Mouse (Mus musculus): ENCODE measurements around the gene Pdik1l. TPM values are rescaled to one million over a fixed set of nuclear protein-coding genes. Genes with fewer than 3 reads are reported as not detected.
A peak's percentile ranks its signal among the peaks of the same experiment; 100 is the strongest.

Gene Pdik1l
- polyA plus RNA-seq, 1 experiment from 2014 or later: 13.5 TPM

- ATAC-seq (ENCODE audit: insufficient number of reproducible peaks, insufficient read depth, low FRiP score, low read depth): no peak
- Histone ChIP-seq H3K4me2 (ENCODE audit: low read length) (peak overlapping the region; percentile 70), H3K36me3 (ENCODE audit: control insufficient read depth, insufficient read depth, low read length) (peaks cover 74% of the 10 kb centered on the region), H3K27ac (replicated peaks in 1 of 2; ENCODE audit: control insufficient read depth in 1 of 2, insufficient read depth in 1 of 2, low read depth in 2 of 2, low read length in 2 of 2) (peak overlapping the region; percentile 13 to 58; a peak in 3 of 4 replicates), H3K9ac (ENCODE audit: low read length) (peak overlapping the region; percentile 60; the same call in 1 of the 2 replicates), H3K9me3 (ENCODE audit: control insufficient read depth, low read length) (no peaks in the 10 kb centered on the region), H3K4me3 (ENCODE audit: control insufficient read depth in 1 of 2, insufficient read depth in 1 of 2, low read depth in 1 of 2, low read length in 2 of 2) (no peak overlapping the region), H3K4me1 (ENCODE audit: control insufficient read depth in 2 of 2, insufficient read depth in 2 of 2, low read length in 2 of 2) (peaks cover 19 to 40% of the 10 kb centered on the region in 2 experiments), H3K27me3 (ENCODE audit: control insufficient read depth, insufficient read depth, low read length) (no peaks in the 10 kb centered on the region)
- WGBS: 51% methylated on average over 5 of the region's 5 CpGs
Observed at GRCm38 (mm10) chr4:134319674-134320073, 32.0 kb upstream of the Pdik1l start.

GRCm38 (mm10) chr4:134319074-134319473 lies 31.4 kb upstream of the Pdik1l start:
- Histone ChIP-seq H3K4me3 (ENCODE audit: control insufficient read depth in 1 of 2, insufficient read depth in 1 of 2, low read depth in 1 of 2, low read length in 2 of 2) (peak overlapping the region in 1 of 2 experiments; percentile 48; a peak in 1 of 4 replicates), H3K4me1 (ENCODE audit: control insufficient read depth in 2 of 2, insufficient read depth in 2 of 2, low read length in 2 of 2) (peaks cover 22 to 40% of the 10 kb centered on the region in 2 experiments), H3K9me3 (ENCODE audit: control insufficient read depth, low read length) (no peaks in the 10 kb centered on the region), H3K27me3 (ENCODE audit: control insufficient read depth, insufficient read depth, low read length) (no peaks in the 10 kb centered on the region), H3K27ac (replicated peaks in 1 of 2; ENCODE audit: control insufficient read depth in 1 of 2, insufficient read depth in 1 of 2, low read depth in 2 of 2, low read length in 2 of 2) (peak overlapping the region; percentile 13 to 58; a peak in 3 of 4 replicates), H3K9ac (ENCODE audit: low read length) (peak overlapping the region; percentile 60), H3K4me2 (ENCODE audit: low read length) (peak overlapping the region; percentile 70), H3K36me3 (ENCODE audit: control insufficient read depth, insufficient read depth, low read length) (peaks cover 68% of the 10 kb centered on the region)
- WGBS: 44% methylated on average over 5 of the region's 5 CpGs
- ATAC-seq (ENCODE audit: insufficient number of reproducible peaks, insufficient read depth, low FRiP score, low read depth): no peak

- peak overlapping the region; percentile 70 for H3K4me2 ChIP-seq (ENCODE audit: low read length)
- peak; percentile 18; the same call in 1 of the 2 replicates for ATAC-seq (ENCODE audit: insufficient number of reproducible peaks, insufficient read depth, low FRiP score, low read depth)
- peak overlapping the region; percentile 80 for H3K9ac ChIP-seq (ENCODE audit: low read length)
- peaks cover 41% of the 10 kb centered on the region for H3K36me3 ChIP-seq (ENCODE audit: control insufficient read depth, insufficient read depth, low read length)
- H3K27me3 ChIP-seq (ENCODE audit: control insufficient read depth, insufficient read depth, low read length): no peaks in the 10 kb centered on the region
- peaks cover 22 to 42% of the 10 kb centered on the region in 2 experiments for H3K4me1 ChIP-seq (ENCODE audit: control insufficient read depth in 2 of 2, insufficient read depth in 2 of 2, low read length in 2 of 2)
- peak overlapping the region; percentile 48 to 76 for H3K4me3 ChIP-seq (ENCODE audit: control insufficient read depth in 1 of 2, insufficient read depth in 1 of 2, low read depth in 1 of 2, low read length in 2 of 2)
- peaks cover 4% of the 10 kb centered on the region; the same call in 1 of the 2 replicates for H3K9me3 ChIP-seq (ENCODE audit: control insufficient read depth, low read length)
- WGBS: 20% methylated on average over 16 of the region's 16 CpGs
- peak overlapping the region; percentile 90 to 97 for H3K27ac ChIP-seq (replicated peaks in 1 of 2; ENCODE audit: control insufficient read depth in 1 of 2, insufficient read depth in 1 of 2, low read depth in 2 of 2, low read length in 2 of 2)
Observed at GRCm38 (mm10) chr4:134316390-134316789, 28.7 kb upstream of the Pdik1l start.

- 15% methylated on average over 9 of the region's 9 CpGs for WGBS
- Histone ChIP-seq H3K4me3 (ENCODE audit: control insufficient read depth in 1 of 2, insufficient read depth in 1 of 2, low read depth in 1 of 2, low read length in 2 of 2) (peak overlapping the region; percentile 48 to 76), H3K27me3 (ENCODE audit: control insufficient read depth, insufficient read depth, low read length) (no peaks in the 10 kb centered on the region), H3K9ac (ENCODE audit: low read length) (peak overlapping the region; percentile 80), H3K4me2 (ENCODE audit: low read length) (peak overlapping the region; percentile 70), H3K36me3 (ENCODE audit: control insufficient read depth, insufficient read depth, low read length) (peaks cover 34% of the 10 kb centered on the region), H3K4me1 (ENCODE audit: control insufficient read depth in 2 of 2, insufficient read depth in 2 of 2, low read length in 2 of 2) (peaks cover 22 to 42% of the 10 kb centered on the region in 2 experiments), H3K27ac (replicated peaks in 1 of 2; ENCODE audit: control insufficient read depth in 1 of 2, insufficient read depth in 1 of 2, low read depth in 2 of 2, low read length in 2 of 2) (peak overlapping the region; percentile 90 to 97), H3K9me3 (ENCODE audit: control insufficient read depth, low read length) (peaks cover 4% of the 10 kb centered on the region; the same call in 1 of the 2 replicates)
- ATAC-seq (ENCODE audit: insufficient number of reproducible peaks, insufficient read depth, low FRiP score, low read depth): peak; percentile 66
Observed at GRCm38 (mm10) chr4:134315470-134315869, 27.8 kb upstream of the Pdik1l start.

- peak within 1 kb of the TSS; percentile 48 to 76 for H3K4me3 ChIP-seq (ENCODE audit: control insufficient read depth in 1 of 2, insufficient read depth in 1 of 2, low read depth in 1 of 2, low read length in 2 of 2)
- peaks cover 21 to 40% of the 10 kb centered on the region in 2 experiments for H3K4me1 ChIP-seq (ENCODE audit: control insufficient read depth in 2 of 2, insufficient read depth in 2 of 2, low read length in 2 of 2)
- no peaks in the 10 kb centered on the region for H3K27me3 ChIP-seq (ENCODE audit: control insufficient read depth, insufficient read depth, low read length)
- H3K27ac ChIP-seq (replicated peaks in 1 of 2; ENCODE audit: control insufficient read depth in 1 of 2, insufficient read depth in 1 of 2, low read depth in 2 of 2, low read length in 2 of 2): peak within 1 kb of the TSS; percentile 90 to 97
- ATAC-seq (ENCODE audit: insufficient number of reproducible peaks, insufficient read depth, low FRiP score, low read depth): peak; percentile 31; the same call in 1 of the 2 replicates
- 14% methylated on average over 11 of the region's 11 CpGs for WGBS
- H3K9me3 ChIP-seq (ENCODE audit: control insufficient read depth, low read length): peaks cover 4% of the 10 kb centered on the region; the same call in 1 of the 2 replicates
- peak within 1 kb of the TSS; percentile 70 for H3K4me2 ChIP-seq (ENCODE audit: low read length)
- H3K36me3 ChIP-seq (ENCODE audit: control insufficient read depth, insufficient read depth, low read length): peaks cover 31% of the 10 kb centered on the region
- peak within 1 kb of the TSS; percentile 80 for H3K9ac ChIP-seq (ENCODE audit: low read length)
Observed at GRCm38 (mm10) chr4:134314876-134315275, 27.2 kb upstream of the Pdik1l start, which contains the start of gene Trim63. TSS of gene Trim63 (plus strand) at chr4:134315120.

GRCm38 (mm10) chr4:134314081-134314655 lies 26.5 kb upstream of the Pdik1l start:
- Histone ChIP-seq H3K4me3 (ENCODE audit: control insufficient read depth in 1 of 2, insufficient read depth in 1 of 2, low read depth in 1 of 2, low read length in 2 of 2) (no peak overlapping the region), H3K9me3 (ENCODE audit: control insufficient read depth, low read length) (peaks cover 4% of the 10 kb centered on the region; the same call in 1 of the 2 replicates), H3K9ac (ENCODE audit: low read length) (peak overlapping the region; percentile 80; the same call in 1 of the 2 replicates), H3K27ac (replicated peaks in 1 of 2; ENCODE audit: control insufficient read depth in 1 of 2, insufficient read depth in 1 of 2, low read depth in 2 of 2, low read length in 2 of 2) (peak overlapping the region; percentile 68 to 97), H3K27me3 (ENCODE audit: control insufficient read depth, insufficient read depth, low read length) (no peaks in the 10 kb centered on the region), H3K4me1 (ENCODE audit: control insufficient read depth in 2 of 2, insufficient read depth in 2 of 2, low read length in 2 of 2) (peaks cover 15 to 32% of the 10 kb centered on the region in 2 experiments), H3K4me2 (ENCODE audit: low read length) (peak overlapping the region; percentile 70), H3K36me3 (ENCODE audit: control insufficient read depth, insufficient read depth, low read length) (peaks cover 24% of the 10 kb centered on the region)
- WGBS: 61% methylated on average over 4 of the region's 4 CpGs
- no peak for ATAC-seq (ENCODE audit: insufficient number of reproducible peaks, insufficient read depth, low FRiP score, low read depth)

- H3K27ac ChIP-seq (replicated peaks in 1 of 2; ENCODE audit: control insufficient read depth in 1 of 2, insufficient read depth in 1 of 2, low read depth in 2 of 2, low read length in 2 of 2): no peak overlapping the region
- no peak overlapping the region for H3K9ac ChIP-seq (ENCODE audit: low read length)
- H3K4me1 ChIP-seq (ENCODE audit: control insufficient read depth in 2 of 2, insufficient read depth in 2 of 2, low read length in 2 of 2): peaks cover 10 to 23% of the 10 kb centered on the region in 2 experiments; a peak in 3 of 4 replicates
- peaks cover 4% of the 10 kb centered on the region; the same call in 1 of the 2 replicates for H3K9me3 ChIP-seq (ENCODE audit: control insufficient read depth, low read length)
- WGBS: 94% methylated on average over 6 of the region's 6 CpGs
- H3K4me2 ChIP-seq (ENCODE audit: low read length): no peak overlapping the region
- no peak overlapping the region for H3K4me3 ChIP-seq (ENCODE audit: control insufficient read depth in 1 of 2, insufficient read depth in 1 of 2, low read depth in 1 of 2, low read length in 2 of 2)
- no peaks in the 10 kb centered on the region for H3K27me3 ChIP-seq (ENCODE audit: control insufficient read depth, insufficient read depth, low read length)
- peaks cover 13% of the 10 kb centered on the region for H3K36me3 ChIP-seq (ENCODE audit: control insufficient read depth, insufficient read depth, low read length)
- ATAC-seq (ENCODE audit: insufficient number of reproducible peaks, insufficient read depth, low FRiP score, low read depth): no peak
Observed at GRCm38 (mm10) chr4:134312901-134313300, 25.2 kb upstream of the Pdik1l start.

Measured in heart, embryonic 14.5 days (tissue).